Mouse (Mus musculus) midbrain, embryonic 14.5 days (tissue): ENCODE measurements at regions not wholly inside any gene's neighbourhood (a gene's known extent, or its start where the extent isn't known, plus 50 kb on each side); places are given as distances from the start of the nearest gene placed in this dataset.

Experiments used
- ATAC-seq: fragments of 200-750 bp; cut with Nextera tagmentation; 2 replicates; pipeline ENCODE4 v1.8.0; 2017; ENCODE audit warnings: moderate number of reproducible peaks, moderate library complexity; ENCODE audit not compliant: low FRiP score, low TSS enrichment
- DNase-seq: peaks from one replicate; pipeline ENCODE4 v3.0.0-alpha.2; 2015
- H3K27ac ChIP-seq: fragments of 300-500 bp; sonication (generic); replicated peaks from 2 replicates; pipeline ENCODE4 v1.5.1; 2014; ENCODE audit warnings: mild to moderate bottlenecking, low read depth, low read length, moderate library complexity
- H3K27me3 ChIP-seq: fragments of 300-500 bp; sonication (generic); 2 replicates; pipeline ENCODE4 v1.6.1; 2014; ENCODE audit warnings: low read length, control low read depth, mixed read lengths; ENCODE audit not compliant: control insufficient read depth, insufficient read depth
- H3K36me3 ChIP-seq: fragments of 300-500 bp; sonication (generic); 2 replicates; pipeline ENCODE4 v1.6.1; 2014; ENCODE audit warnings: low read length, control low read depth; ENCODE audit not compliant: control insufficient read depth, insufficient read depth
- H3K4me1 ChIP-seq: fragments of 300-500 bp; sonication (generic); 2 replicates; pipeline ENCODE4 v1.6.1; 2014; ENCODE audit warnings: mild to moderate bottlenecking, antibody characterized with exemption, low read length, control low read depth; ENCODE audit not compliant: control insufficient read depth, insufficient read depth
- H3K4me2 ChIP-seq: fragments of 300-500 bp; sonication (generic); 2 replicates; pipeline ENCODE4 v1.6.1; 2014; ENCODE audit warnings: mild to moderate bottlenecking, low read length, moderate library complexity
- H3K4me3 ChIP-seq: fragments of 300-500 bp; sonication (generic); replicated peaks from 2 replicates; pipeline ENCODE4 v1.5.1; 2014; ENCODE audit warnings: low read depth, low read length
- H3K9ac ChIP-seq: fragments of 300-500 bp; sonication (generic); replicated peaks from 2 replicates; pipeline ENCODE4 v1.6.1; 2014; ENCODE audit warnings: mild to moderate bottlenecking, low read length, moderate library complexity
- H3K9me3 ChIP-seq: fragments of 300-500 bp; sonication (generic); 2 replicates; pipeline ENCODE4 v1.6.1; 2016; ENCODE audit warnings: low read length, control low read depth, mixed read lengths; ENCODE audit not compliant: control insufficient read depth
- WGBS: fragments of 180-500 bp; shearing (Covaris S2); extraction: QIAGEN DNeasy Blood & Tissue Kit; methylation state at CpG from one replicate; pipeline ENCODE4 v1.1.7; 2014; 5-methylcytosine and 5-hydroxymethylcytosine counted together

- DNase-seq (no peak), ATAC-seq (no peak)
- Histone ChIP-seq H3K4me2 (no peak overlapping the region), H3K36me3 (no peaks in the 10 kb centered on the region), H3K4me1 (no peaks in the 10 kb centered on the region), H3K27me3 (no peaks in the 10 kb centered on the region), H3K9ac (no peak overlapping the region), H3K9me3 (no peaks in the 10 kb centered on the region), H3K27ac (no peak overlapping the region), H3K4me3 (no peak overlapping the region)
- WGBS: 94% methylated on average over 2 of the region's 2 CpGs
These were observed 527.6 kb upstream of the Adgrl4 start for GRCm38 (mm10) chr3:150910091-150910490.

- no peak overlapping the region for H3K9ac ChIP-seq
- no peaks in the 10 kb centered on the region for H3K36me3 ChIP-seq
- H3K4me2 ChIP-seq: no peak overlapping the region
- DNase-seq: no peak
- 74% methylated on average over 1 of the region's 1 CpGs for WGBS
- no peak for ATAC-seq
- H3K9me3 ChIP-seq: no peaks in the 10 kb centered on the region
- no peak overlapping the region for H3K27ac ChIP-seq
- no peaks in the 10 kb centered on the region for H3K4me1 ChIP-seq
- no peaks in the 10 kb centered on the region for H3K27me3 ChIP-seq
- no peak overlapping the region for H3K4me3 ChIP-seq
These were observed 482.8 kb upstream of the Adgrl4 start for GRCm38 (mm10) chr3:150954897-150955296.

DNA sequence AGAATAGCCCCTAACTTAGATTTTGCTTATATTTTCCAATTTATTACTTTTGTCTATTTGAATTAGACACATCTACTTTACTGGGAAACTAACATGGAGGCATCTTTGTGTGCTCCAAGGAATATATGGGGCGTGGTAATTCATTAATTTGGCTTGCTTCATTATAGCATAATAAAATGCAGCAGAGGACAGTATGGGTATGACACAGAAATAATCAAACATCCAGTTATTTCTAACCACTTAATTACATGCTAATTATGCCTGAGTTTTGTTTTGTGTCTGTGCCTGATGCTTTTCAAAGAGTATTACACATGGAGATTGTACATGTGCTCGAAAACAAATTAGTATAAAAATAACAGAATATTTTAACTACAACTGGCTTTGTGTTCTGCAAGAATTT lies 438.0 kb upstream of the Adgrl4 start:
- Histone ChIP-seq H3K4me2 (no peak overlapping the region), H3K36me3 (no peaks in the 10 kb centered on the region), H3K4me3 (no peak overlapping the region), H3K4me1 (0 out of 2 replicates have a peak, but pooled peaks cover 3% of the 10 kb centered on the region), H3K9ac (no peak overlapping the region), H3K27ac (no peak overlapping the region), H3K27me3 (no peaks in the 10 kb centered on the region), H3K9me3 (no peaks in the 10 kb centered on the region)
- ATAC-seq (no peak), DNase-seq (no peak)
- whole genome bisulfite sequencing: 76% methylated on average over 2 of the region's 2 CpGs

DNA sequence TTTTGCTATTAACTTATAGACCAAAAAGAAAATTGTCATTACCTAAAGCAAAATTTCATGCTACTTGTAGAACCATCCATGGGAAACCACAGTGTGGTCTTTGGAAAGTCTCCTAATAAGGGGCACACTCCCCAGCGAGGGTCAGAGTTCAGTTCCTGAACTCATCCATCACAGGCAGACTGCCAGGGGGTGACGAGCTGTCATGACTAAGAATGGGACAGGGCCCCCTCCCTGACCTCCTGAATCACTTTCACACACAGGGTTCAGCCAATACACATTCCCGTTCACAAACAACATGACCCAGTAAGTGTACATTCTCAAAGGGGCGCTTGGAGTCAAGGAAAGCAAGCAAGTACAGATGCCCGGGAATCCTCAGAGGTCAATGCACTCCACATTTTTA lies 437.5 kb upstream of the Adgrl4 start:
- DNase-seq (no peak), ATAC-seq (no peak)
- H3K27me3 ChIP-seq: no peaks in the 10 kb centered on the region
- H3K9ac ChIP-seq: no peak overlapping the region
- 27% methylated on average over 5 of the region's 5 CpGs for WGBS
- no peak overlapping the region for H3K4me3 ChIP-seq
- H3K4me1 ChIP-seq: 0 out of 2 replicates have a peak, but pooled peaks cover 3% of the 10 kb centered on the region
- H3K27ac ChIP-seq: no peak overlapping the region
- H3K36me3 ChIP-seq: no peaks in the 10 kb centered on the region
- H3K4me2 ChIP-seq: no peak overlapping the region
- no peaks in the 10 kb centered on the region for H3K9me3 ChIP-seq

GRCm38 (mm10) chr3:151001881-151002412 lies 435.7 kb upstream of the Adgrl4 start:
- Histone ChIP-seq H3K27me3 (no peaks in the 10 kb centered on the region), H3K4me1 (0 out of 2 replicates have a peak, but pooled peaks cover 3% of the 10 kb centered on the region), H3K4me2 (no peak overlapping the region), H3K27ac (no peak overlapping the region), H3K9me3 (no peaks in the 10 kb centered on the region), H3K4me3 (no peak overlapping the region), H3K36me3 (no peaks in the 10 kb centered on the region), H3K9ac (no peak overlapping the region)
- 37% methylated on average over 6 of the region's 6 CpGs for WGBS
- ATAC-seq (no peak), DNase-seq (peak; percentile 83)

- no peaks in the 10 kb centered on the region for H3K27me3 ChIP-seq
- H3K4me2 ChIP-seq: no peak overlapping the region
- DNase-seq (no peak), ATAC-seq (no peak)
- H3K36me3 ChIP-seq: no peaks in the 10 kb centered on the region
- no peak overlapping the region for H3K4me3 ChIP-seq
- 66% methylated on average over 3 of the region's 3 CpGs for WGBS
- H3K9ac ChIP-seq: no peak overlapping the region
- H3K9me3 ChIP-seq: no peaks in the 10 kb centered on the region
- H3K27ac ChIP-seq: no peak overlapping the region
- H3K4me1 ChIP-seq: 0 out of 2 replicates have a peak, but pooled peaks cover 3% of the 10 kb centered on the region
These were observed 434.2 kb upstream of the Adgrl4 start for GRCm38 (mm10) chr3:151003524-151003923.

GRCm38 (mm10) chr3:151003990-151004389 lies 433.7 kb upstream of the Adgrl4 start:
- Histone ChIP-seq H3K27me3 (no peaks in the 10 kb centered on the region), H3K36me3 (no peaks in the 10 kb centered on the region), H3K9me3 (no peaks in the 10 kb centered on the region), H3K4me3 (no peak overlapping the region), H3K4me2 (no peak overlapping the region), H3K27ac (no peak overlapping the region), H3K9ac (no peak overlapping the region), H3K4me1 (0 out of 2 replicates have a peak, but pooled peaks cover 3% of the 10 kb centered on the region)
- 74% methylated on average over 6 of the region's 6 CpGs for WGBS
- no peak for ATAC-seq
- no peak for DNase-seq

- no peak overlapping the region for H3K4me2 ChIP-seq
- 78% methylated on average over 3 of the region's 3 CpGs for whole genome bisulfite sequencing
- DNase-seq (no peak), ATAC-seq (no peak)
- H3K36me3 ChIP-seq: no peaks in the 10 kb centered on the region
- H3K4me1 ChIP-seq: no peaks in the 10 kb centered on the region
- no peak overlapping the region for H3K27ac ChIP-seq
- no peak overlapping the region for H3K4me3 ChIP-seq
- no peaks in the 10 kb centered on the region for H3K9me3 ChIP-seq
- no peaks in the 10 kb centered on the region for H3K27me3 ChIP-seq
- H3K9ac ChIP-seq: no peak overlapping the region
These were observed 417.7 kb upstream of the Adgrl4 start for GRCm38 (mm10) chr3:151020014-151020413.

DNA sequence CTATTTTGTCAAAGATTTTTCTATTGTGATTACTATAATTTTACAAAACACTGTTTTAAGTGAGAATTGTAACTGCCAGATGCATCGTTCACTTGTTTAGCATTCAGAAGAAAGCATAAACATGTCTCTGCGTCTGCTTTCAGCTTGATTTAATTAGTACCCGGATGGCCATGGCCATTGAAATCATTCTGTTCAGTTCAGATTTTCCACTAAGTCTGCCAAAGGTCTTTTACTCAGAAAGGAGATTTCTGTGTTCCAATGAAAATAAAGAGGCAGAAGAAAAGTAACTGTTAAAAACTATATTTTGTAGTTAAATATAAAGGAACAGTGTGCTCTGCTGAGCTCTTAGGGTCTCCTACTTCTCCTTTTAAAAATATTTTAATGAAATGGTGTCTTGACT lies 380.2 kb upstream of the Adgrl4 start:
- no peak overlapping the region for H3K9ac ChIP-seq
- no peaks in the 10 kb centered on the region for H3K9me3 ChIP-seq
- no peak for ATAC-seq
- no peaks in the 10 kb centered on the region for H3K4me1 ChIP-seq
- 81% methylated on average over 3 of the region's 3 CpGs for WGBS
- no peak for DNase-seq
- H3K27me3 ChIP-seq: no peaks in the 10 kb centered on the region
- H3K27ac ChIP-seq: no peak overlapping the region
- no peaks in the 10 kb centered on the region for H3K36me3 ChIP-seq
- H3K4me3 ChIP-seq: no peak overlapping the region
- no peak overlapping the region for H3K4me2 ChIP-seq
